Mouse (Mus musculus): ENCODE measurements around the gene Cttnbp2nl. TPM values are rescaled to one million over a fixed set of nuclear protein-coding genes. Genes with fewer than 3 reads are reported as not detected.

Cttnbp2nl gene
- total and polyA plus RNA-seq, 3 experiments = 0.08 to 0.49 TPM; not detected in 1

GRCm38 (mm10) chr3:104993800-104994199, 59.1 kb downstream of the Cttnbp2nl start:
- peaks cover 1 to 4% of the 10 kb centered on the region in 2 experiments; a peak in 2 of 4 replicates for H3K27me3 ChIP-seq (ENCODE audit: control insufficient read depth in 1 of 2, insufficient read depth in 2 of 2, low read length in 2 of 2)
- no peak overlapping the region for H3K9ac ChIP-seq (ENCODE audit: control insufficient read depth, low read depth, low read length, poor library complexity, severe bottlenecking)
- DNase-seq (ENCODE audit: low read depth, low spot score) = no peak
- no peak for TF ChIP-seq MEF2A (IDR thresholded peaks at IDR 0.05; ENCODE audit: extremely low read depth, insufficient replicate concordance, low read depth, low read length, poor library complexity, severe bottlenecking)
- TF ChIP-seq CTCF (IDR thresholded peaks at IDR 0.05 in 2 of 3, conservative IDR thresholded peaks at IDR 0.05 in 1 of 3; ENCODE audit: control insufficient read depth in 1 of 3, insufficient read depth in 1 of 3, low read depth in 2 of 3, low read length in 3 of 3, poor library complexity in 1 of 3, severe bottlenecking in 1 of 3) = no peak
- TF ChIP-seq TAL1 (IDR thresholded peaks at IDR 0.05; ENCODE audit: low read length) = no peak
- TF ChIP-seq TCF12 (IDR thresholded peaks at IDR 0.05; ENCODE audit: low read depth, low read length) = no peak
- no peak for TF ChIP-seq USF1 (IDR thresholded peaks at IDR 0.05; ENCODE audit: low read depth, low read length)
- H3K4me3 ChIP-seq (ENCODE audit: control insufficient read depth in 1 of 2, insufficient read depth in 1 of 2, low read depth in 2 of 2, low read length in 2 of 2) = no peak overlapping the region
- no peaks in the 10 kb centered on the region for H3K79me2 ChIP-seq (ENCODE audit: control insufficient read depth, insufficient read depth, low read length, poor library complexity)
- H3K9me3 ChIP-seq (replicated peaks; ENCODE audit: insufficient read depth, low read length) = no peaks in the 10 kb centered on the region
- H3K36me3 ChIP-seq (ENCODE audit: control insufficient read depth in 1 of 2, insufficient read depth in 2 of 2, low read length in 2 of 2) = no peaks in the 10 kb centered on the region
- no peaks in the 10 kb centered on the region; a peak in 1 of 4 replicates for H3K4me1 ChIP-seq (ENCODE audit: control insufficient read depth in 1 of 2, insufficient read depth in 2 of 2, low read length in 2 of 2)
- H3K27ac ChIP-seq (ENCODE audit: control insufficient read depth, low read depth, low read length) = no peak overlapping the region

GRCm38 (mm10) chr3:104992709-104993388, 60.1 kb downstream of the Cttnbp2nl start:
- no peaks in the 10 kb centered on the region for H3K79me2 ChIP-seq (ENCODE audit: control insufficient read depth, insufficient read depth, low read length, poor library complexity)
- H3K4me1 ChIP-seq (ENCODE audit: control insufficient read depth in 1 of 2, insufficient read depth in 2 of 2, low read length in 2 of 2) = no peaks in the 10 kb centered on the region; a peak in 1 of 4 replicates
- DNase-seq (ENCODE audit: low read depth, low spot score) = peak; percentile 81
- H3K27ac ChIP-seq (ENCODE audit: control insufficient read depth, low read depth, low read length) = no peak overlapping the region
- TF ChIP-seq SIN3A (IDR thresholded peaks at IDR 0.05; ENCODE audit: low read length) (no peak), SMC3 (IDR thresholded peaks at IDR 0.05; ENCODE audit: low read depth, low read length) (peak; percentile 87), MAFK (IDR thresholded peaks at IDR 0.05; ENCODE audit: borderline replicate concordance, low read depth, low read length) (no peak), ZC3H11A (IDR thresholded peaks at IDR 0.05; ENCODE audit: low read depth, low read length) (peak; percentile 66), ZKSCAN1 (IDR thresholded peaks at IDR 0.05; ENCODE audit: low read depth, low read length) (no peak), UBTF (IDR thresholded peaks at IDR 0.05; ENCODE audit: borderline replicate concordance, insufficient read depth, low read depth, low read length) (no peak), GABPA (IDR thresholded peaks at IDR 0.05; ENCODE audit: low read depth, low read length) (no peak), NRF1 (IDR thresholded peaks at IDR 0.05; ENCODE audit: insufficient read depth, low read depth, low read length, poor library complexity, severe bottlenecking) (peak; percentile 45; the same call in 1 of the 2 replicates), ELF1 (IDR thresholded peaks at IDR 0.05; ENCODE audit: low read depth, low read length) (no peak), CHD1 (IDR thresholded peaks at IDR 0.05; ENCODE audit: low read depth, low read length) (no peak), MXI1 (IDR thresholded peaks at IDR 0.05; ENCODE audit: low read depth, low read length) (no peak), USF2 (IDR thresholded peaks at IDR 0.05; ENCODE audit: borderline replicate concordance in 1 of 2, insufficient read depth in 1 of 2, low read depth in 1 of 2, low read length in 2 of 2) (no peak), MYC (IDR thresholded peaks at IDR 0.05; ENCODE audit: low read depth, low read length) (no peak), NELFE (IDR thresholded peaks at IDR 0.05; ENCODE audit: low read depth, low read length) (no peak), RAD21 (IDR thresholded peaks at IDR 0.05; ENCODE audit: low read depth, low read length) (peak; percentile 72), MAX (IDR thresholded peaks at IDR 0.05; ENCODE audit: low read length) (no peak), POLR2AphosphoS2 (IDR thresholded peaks at IDR 0.05; ENCODE audit: low read length) (no peak), TCF12 (IDR thresholded peaks at IDR 0.05; ENCODE audit: low read depth, low read length) (no peak), E2F4 (IDR thresholded peaks at IDR 0.05; ENCODE audit: borderline replicate concordance, low read depth, low read length) (no peak), CHD2 (IDR thresholded peaks at IDR 0.05; ENCODE audit: low read length) (no peak), MEF2A (IDR thresholded peaks at IDR 0.05; ENCODE audit: extremely low read depth, insufficient replicate concordance, low read depth, low read length, poor library complexity, severe bottlenecking) (no peak), CTCF (IDR thresholded peaks at IDR 0.05 in 2 of 3, conservative IDR thresholded peaks at IDR 0.05 in 1 of 3; ENCODE audit: control insufficient read depth in 1 of 3, insufficient read depth in 1 of 3, low read depth in 2 of 3, low read length in 3 of 3, poor library complexity in 1 of 3, severe bottlenecking in 1 of 3) (peak; percentile 70 to 99 (median 86)), USF1 (IDR thresholded peaks at IDR 0.05; ENCODE audit: low read depth, low read length) (no peak)
- no peaks in the 10 kb centered on the region for H3K36me3 ChIP-seq (ENCODE audit: control insufficient read depth in 1 of 2, insufficient read depth in 2 of 2, low read length in 2 of 2)
- H3K4me3 ChIP-seq (ENCODE audit: control insufficient read depth in 1 of 2, insufficient read depth in 1 of 2, low read depth in 2 of 2, low read length in 2 of 2) = no peak overlapping the region
- peaks cover 1 to 4% of the 10 kb centered on the region in 2 experiments; a peak in 2 of 4 replicates for H3K27me3 ChIP-seq (ENCODE audit: control insufficient read depth in 1 of 2, insufficient read depth in 2 of 2, low read length in 2 of 2)
- H3K9ac ChIP-seq (ENCODE audit: control insufficient read depth, low read depth, low read length, poor library complexity, severe bottlenecking) = no peak overlapping the region
- H3K9me3 ChIP-seq (replicated peaks; ENCODE audit: insufficient read depth, low read length) = no peaks in the 10 kb centered on the region
